Mouse (Mus musculus) megakaryocyte progenitor cell, adult 5-6 weeks (primary cell): ENCODE data around the gene Bbx. TPM values are rescaled to one million over a fixed set of nuclear protein-coding genes. Genes with fewer than 3 reads are reported as not detected.

Experiments used
- ATAC-seq: replicated peaks from 2 replicates; pipeline ENCODE4 v1.8.0; 2016; ENCODE audit warnings: mild to moderate bottlenecking, moderate TSS enrichment, inconsistent platforms; ENCODE audit not compliant: poor library complexity
- total RNA-seq, 2 experiments: library from RNA; stranded (forward) in 1 of 2; stranded (reverse) in 1 of 2; fragments of 157-497, 149-512 nt in 1 of 2; fragments of 200-1000 nt in 1 of 2; gene quantifications; 2 replicates each; pipeline versions ENCODE4 v1.2.3 to v1.2.4; 2015 to 2017

The Bbx gene
- total RNA-seq, 2 experiments from 2014 or later, result 20.9 to 27.6 TPM

DNA sequence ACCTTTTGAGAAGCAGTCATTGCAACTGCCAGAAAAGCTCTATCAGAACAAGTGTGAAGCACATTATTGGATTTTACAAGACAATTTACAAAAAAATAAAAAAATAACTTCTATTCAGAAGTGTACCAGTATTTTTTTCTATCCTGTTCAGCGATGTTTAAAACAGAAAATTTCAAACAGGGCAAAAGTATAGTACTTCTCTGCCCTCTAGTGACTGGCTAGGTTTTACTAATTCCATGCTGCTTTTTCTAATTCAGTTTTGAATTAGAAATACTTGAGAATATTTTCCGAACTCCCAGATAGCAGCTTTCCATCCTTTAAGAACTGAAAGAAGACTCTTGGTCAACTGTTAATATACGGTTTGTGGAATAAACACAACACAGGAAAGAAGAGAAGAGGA, 110.8 kb downstream of the Bbx start:
- no peak for ATAC-seq

DNA sequence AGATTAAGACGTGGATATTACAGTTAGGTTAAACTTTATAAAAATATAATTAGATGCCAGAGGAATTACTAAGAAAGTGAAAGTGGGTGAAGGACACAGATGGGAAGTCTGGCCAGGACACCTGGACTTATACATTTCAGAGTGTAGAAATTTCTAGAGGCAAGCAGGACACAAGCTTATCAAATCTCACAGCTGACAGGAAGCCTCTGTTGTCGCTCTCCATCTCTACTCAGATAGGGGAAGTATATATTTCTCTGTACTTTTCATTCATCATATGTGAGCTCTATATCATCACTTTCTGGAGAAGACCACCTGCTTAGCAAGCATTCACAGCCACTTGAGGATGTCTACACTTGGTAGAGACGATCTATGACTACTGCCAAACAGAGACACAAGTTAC, 113.9 kb downstream of the Bbx start:
- ATAC-seq, result 0 out of 2 replicates have a peak, but pooled peaks have one; percentile 34

DNA sequence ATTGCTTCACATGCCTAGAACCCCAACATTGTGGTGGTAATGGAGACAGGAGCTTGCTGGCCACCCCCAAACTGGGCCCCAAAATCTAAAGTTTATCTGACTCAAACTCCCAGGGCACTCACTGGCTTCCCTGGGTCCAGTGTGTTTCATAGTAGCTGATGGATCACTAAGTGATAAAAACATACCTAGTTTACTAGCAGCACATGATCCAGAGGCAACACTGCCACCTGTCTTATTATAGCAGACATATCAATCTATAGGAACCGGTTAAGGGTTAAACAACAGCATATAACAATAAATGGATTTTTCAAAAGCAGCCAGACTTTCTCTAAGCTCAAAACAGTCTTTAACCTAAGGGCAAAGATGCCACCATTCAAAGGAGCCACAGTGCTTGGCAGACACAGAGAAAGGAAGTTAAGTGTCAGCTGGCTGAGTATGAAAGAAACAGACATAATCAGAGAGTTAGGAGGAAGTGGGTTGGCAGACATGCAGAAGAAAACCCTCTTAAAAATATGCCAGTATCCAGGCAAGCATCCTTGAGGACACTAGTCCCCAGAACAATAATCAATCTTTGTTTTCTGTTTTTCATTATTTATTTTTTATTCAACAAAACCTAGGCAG, 116.7 kb downstream of the Bbx start:
- peak; percentile 55 for ATAC-seq

GRCm38 (mm10) chr16:50311588-50311987, 120.6 kb downstream of the Bbx start:
- no peak for ATAC-seq

DNA sequence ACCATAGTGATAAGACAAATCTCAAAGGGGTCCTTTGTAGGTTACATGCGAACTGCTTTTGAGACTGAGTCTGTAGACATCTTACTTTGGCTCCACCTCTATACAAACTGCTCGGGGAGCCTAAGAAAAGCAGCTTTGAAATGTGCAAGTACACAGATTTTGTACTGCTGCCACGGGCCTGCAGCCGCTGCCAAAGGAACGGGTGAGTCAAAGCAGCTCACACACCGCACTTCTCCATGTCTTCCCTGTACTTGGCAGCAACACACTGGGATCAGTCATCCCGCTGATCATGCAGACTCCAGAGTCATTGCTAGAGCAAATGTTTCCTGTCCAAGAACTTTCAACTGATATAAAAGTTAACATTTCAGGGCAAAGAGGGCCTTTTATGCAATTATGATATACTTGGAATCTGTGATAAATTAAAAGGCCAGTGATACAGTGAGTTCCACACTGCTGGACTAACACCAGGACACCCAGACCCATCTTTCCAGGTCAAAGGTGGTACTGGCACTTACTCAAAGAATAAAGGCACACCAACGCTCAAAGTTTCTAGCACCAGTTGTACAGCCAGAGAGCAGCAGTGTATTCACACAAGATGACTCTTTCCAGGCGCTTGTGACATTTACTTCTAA, 122.7 kb downstream of the Bbx start:
- no peak for ATAC-seq

- ATAC-seq, result no peak
These were observed 123.9 kb downstream of the Bbx start for GRCm38 (mm10) chr16:50308256-50308655.

DNA sequence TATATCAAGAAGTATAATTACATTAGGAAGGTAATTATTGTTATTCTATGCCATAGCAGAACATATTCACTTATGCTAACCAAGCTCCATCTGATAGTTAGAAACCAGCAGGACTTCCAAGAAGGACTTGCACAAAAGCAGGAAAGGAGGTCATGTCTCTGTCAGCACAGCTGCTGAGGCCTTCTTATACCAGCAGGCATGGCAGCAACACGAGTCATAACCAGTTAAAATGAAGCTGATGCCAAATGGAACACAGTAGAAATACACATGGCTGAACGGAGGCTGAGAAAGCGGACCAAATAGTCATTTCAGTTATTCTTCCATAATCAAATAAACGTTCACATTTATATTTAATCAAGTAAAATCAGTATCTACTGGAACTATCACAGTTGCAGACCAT, 125.0 kb downstream of the Bbx start:
- ATAC-seq, result no peak

GRCm38 (mm10) chr16:50306727-50307126, 125.5 kb downstream of the Bbx start:
- ATAC-seq, result peak; percentile 68

DNA sequence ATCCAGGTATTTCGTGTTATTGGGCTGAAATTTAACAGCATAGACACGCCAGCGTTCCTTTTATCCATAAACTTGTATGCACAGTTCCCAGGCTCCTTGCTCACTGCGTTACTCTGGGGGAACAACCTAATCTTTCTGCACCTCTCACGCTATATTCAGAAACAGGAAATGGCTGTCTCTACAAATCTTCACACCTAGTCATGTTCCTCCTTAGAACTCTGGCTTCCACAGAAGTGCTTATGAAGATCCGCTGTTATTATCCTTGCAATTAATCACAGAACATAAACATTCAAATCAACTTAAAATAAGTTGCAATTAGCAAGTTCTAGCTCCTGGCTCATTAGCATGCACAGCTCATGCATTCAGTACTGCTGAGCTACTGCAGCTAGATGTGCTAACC, 127.0 kb downstream of the Bbx start:
- ATAC-seq, result no peak

- no peak for ATAC-seq
These were observed 129.6 kb downstream of the Bbx start for GRCm38 (mm10) chr16:50302566-50302965.

DNA sequence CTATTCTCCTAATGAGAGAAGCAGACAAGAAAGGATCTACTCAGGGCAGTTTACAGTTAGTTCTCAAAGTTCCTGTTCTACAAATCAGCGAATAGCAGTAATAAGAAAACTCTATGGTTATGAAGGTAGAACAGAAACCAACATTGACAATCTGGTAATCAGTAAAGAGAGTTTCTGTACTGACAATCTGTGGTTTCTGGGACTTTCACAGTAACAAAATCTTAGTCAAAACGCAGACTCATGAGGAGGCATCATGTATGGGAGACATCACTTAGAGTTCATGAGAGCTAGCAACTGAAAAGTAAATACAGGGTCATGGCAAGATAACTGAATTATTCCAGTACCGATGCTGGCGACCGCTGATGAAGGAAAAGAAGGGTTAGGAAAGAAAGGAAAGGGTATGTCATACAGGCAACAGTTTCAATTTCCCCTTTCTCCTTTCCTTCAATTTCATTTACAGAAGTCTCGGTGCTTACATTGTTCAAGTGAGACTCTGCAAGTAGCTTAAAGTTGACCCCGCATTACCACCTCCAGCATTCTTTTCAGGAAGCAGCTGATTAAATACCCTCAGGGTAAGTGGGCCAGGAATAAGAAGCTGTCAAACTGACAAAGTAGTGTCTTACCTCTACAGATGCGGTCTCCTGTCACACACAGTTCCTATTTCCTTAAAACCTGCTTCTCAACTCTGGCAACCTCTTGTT, 133.3 kb downstream of the Bbx start:
- ATAC-seq, result peak; percentile 69

DNA sequence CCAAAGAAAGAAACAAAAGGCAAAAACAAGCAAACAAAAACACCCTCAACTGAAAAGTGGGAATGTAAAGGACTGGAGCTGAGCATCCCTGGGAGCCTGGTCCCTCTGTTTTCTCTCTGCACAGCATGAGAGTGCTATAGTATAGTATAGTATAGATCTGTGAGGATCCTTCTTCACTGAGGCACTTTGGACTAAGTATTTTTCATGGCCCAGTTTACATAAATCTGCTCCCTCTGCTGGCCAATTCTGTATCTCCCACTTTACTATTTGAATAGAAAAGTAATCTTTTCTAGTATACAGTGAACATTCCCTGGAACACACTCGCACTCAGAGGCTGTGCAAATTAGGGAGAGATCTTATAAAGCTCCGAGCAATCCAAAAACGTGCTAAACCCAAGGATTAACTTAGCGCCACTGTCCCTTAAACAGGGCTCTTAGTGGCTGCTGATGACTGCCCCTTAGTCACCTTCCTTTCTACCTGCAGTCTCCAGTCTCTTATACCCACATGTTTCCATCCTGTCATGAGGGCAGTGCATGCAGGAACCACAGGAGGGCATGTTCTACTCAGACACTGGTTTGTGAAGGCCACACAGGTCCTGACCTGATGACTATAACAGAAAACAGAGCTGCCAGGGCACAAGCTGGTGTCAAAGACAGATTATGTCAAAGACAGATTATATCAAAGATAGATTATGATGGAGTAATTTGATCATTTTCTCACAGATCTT, 138.5 kb downstream of the Bbx start:
- peak; percentile 58 for ATAC-seq

- peak; percentile 58 for ATAC-seq
These were observed 139.4 kb downstream of the Bbx start for GRCm38 (mm10) chr16:50292834-50293233.

DNA sequence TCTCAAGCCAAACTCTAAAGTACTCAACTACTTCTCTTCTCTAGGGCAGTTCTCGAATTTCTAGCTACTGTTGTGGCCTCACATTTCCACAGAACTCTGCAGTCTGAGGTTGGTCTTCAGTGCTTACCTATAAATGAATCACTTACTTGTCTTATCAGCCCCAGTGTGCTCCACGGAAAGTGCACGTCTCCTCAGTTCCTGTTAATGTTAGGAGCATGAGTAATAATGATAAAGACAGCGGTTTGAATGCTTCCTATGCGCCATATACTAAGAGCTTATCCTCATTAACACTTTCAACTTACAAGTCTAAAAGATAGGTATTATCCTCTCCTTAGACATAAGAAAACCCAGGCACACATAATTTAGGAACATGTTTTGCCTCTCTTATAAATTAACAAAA, 142.4 kb downstream of the Bbx start:
- ATAC-seq, result no peak

DNA sequence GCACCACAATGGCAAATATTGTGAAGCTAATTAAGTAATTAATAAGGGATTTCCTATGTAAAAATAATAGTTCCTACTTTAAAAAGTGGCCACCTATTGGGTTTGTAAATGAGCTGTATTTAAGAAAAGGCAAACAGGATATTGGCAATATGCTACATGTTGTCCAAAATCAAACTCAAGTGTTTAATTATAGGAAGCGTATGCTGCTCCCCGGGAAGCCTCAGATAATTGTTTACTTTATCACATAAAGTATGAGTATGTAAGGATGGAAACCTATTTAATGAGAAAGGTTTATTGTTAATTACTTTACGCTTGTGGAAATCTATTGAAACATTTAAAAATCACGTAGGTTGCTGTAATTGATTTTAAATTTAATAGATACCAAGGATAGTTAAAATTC, 159.4 kb downstream of the Bbx start:
- ATAC-seq, result no peak

DNA sequence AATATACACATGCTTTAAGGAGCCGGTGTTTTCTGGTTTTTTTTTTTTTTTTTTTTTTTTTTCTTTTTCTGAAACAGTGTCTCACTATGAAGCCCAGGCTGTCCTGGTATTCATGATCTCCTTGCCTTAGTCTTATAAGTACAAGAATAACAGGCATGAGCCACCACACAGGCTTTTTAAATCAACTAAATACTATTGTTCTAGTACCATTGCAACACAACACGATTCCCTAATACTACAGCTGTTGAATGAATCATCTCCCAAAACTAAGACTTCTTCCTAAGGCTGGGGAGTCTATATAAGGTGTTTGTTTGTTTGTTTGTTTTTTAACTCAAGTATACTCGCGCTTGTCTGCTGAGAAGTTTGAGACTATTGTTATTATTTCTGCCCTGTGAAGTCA, 169.5 kb downstream of the Bbx start:
- no peak for ATAC-seq

DNA sequence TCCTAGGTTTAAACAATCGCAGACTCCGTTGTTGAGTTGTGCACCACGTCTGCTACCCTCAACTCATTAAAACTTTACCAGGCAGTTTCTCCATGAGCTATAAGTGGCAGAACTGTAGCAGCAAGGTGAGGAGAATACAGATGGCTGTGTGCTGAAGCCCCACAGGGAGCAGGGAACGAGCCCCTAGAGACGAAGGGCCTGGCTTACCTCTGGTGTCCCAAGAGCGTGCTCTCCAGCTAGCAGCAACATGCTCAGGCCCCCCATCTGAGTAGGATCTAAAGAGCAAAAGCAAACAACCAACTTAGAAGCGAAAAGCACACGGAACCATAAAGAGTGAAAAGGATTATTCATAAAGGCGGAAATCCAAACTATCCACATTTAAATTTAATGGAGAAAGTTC, 170.0 kb downstream of the Bbx start:
- no peak for ATAC-seq

DNA sequence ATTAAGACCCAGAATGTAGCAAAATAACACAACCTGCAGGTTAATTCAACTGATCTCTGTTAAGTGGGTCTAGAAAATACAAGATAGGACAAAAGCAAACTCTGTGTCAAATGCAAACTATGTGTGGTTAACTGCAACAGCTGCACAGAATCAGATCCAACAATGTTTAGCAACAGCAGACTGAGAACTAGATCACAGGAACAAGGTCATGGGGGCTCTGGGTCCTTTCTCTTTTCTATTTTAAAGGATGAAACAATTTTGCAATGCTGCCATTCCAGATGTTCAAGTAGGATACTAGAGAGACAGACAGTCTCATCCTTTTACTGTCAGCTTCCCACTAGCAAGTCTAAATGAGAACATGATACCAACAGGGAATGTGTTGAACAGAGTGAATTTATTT, 170.4 kb downstream of the Bbx start:
- no peak for ATAC-seq

- peak; percentile 75; the same call in 1 of the 2 replicates for ATAC-seq
These were observed 177.5 kb downstream of the Bbx start for GRCm38 (mm10) chr16:50254522-50255159.

GRCm38 (mm10) chr16:50251417-50251975, 180.7 kb downstream of the Bbx start:
- ATAC-seq, result no peak

DNA sequence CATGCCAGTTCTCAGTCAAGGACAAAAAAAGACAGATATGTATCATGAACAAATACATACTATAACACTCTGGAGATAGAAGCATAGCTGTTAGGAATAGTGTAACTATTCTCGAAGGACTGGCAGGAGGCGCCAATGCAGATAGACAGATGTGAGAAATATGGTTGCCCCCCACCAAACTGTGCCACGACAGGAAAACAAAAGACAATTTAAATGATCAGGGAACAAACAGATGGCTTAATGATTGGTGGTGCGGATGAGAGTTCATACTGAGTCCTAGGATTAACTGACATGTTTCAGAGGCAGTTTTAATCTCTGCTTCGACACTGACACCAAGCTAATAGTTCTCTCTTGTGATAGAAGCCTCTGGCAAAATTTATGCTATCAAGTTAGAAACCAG, 181.7 kb downstream of the Bbx start:
- ATAC-seq, result no peak
